Mouse (Mus musculus) hindbrain, embryonic 12.5 days (tissue): ENCODE results near the gene Zfp687. TPM values are rescaled to one million over a fixed set of nuclear protein-coding genes. Genes with fewer than 3 reads are reported as not detected.

Experiments used
- ATAC-seq: fragments of 200-750 bp; cut with Nextera tagmentation; 2 replicates; pipeline ENCODE4 v1.8.0; 2017; ENCODE audit warnings: moderate TSS enrichment; ENCODE audit not compliant: low FRiP score
- H3K27ac ChIP-seq: fragments of 300-500 bp; sonication (generic); 2 replicates; pipeline ENCODE4 v1.5.1; 2016; ENCODE audit warnings: mild to moderate bottlenecking
- H3K27me3 ChIP-seq: fragments of 300-500 bp; sonication (generic); 2 replicates; pipeline ENCODE4 v1.6.1; 2016; ENCODE audit warnings: mild to moderate bottlenecking
- H3K36me3 ChIP-seq: fragments of 300-500 bp; sonication (generic); 2 replicates; pipeline ENCODE4 v1.6.1; 2016; ENCODE audit warnings: mild to moderate bottlenecking
- H3K4me1 ChIP-seq: fragments of 300-500 bp; sonication (generic); 2 replicates; pipeline ENCODE4 v1.6.1; 2016
- H3K4me2 ChIP-seq: fragments of 300-500 bp; sonication (generic); replicated peaks from 2 replicates; pipeline ENCODE4 v1.6.1; 2016; ENCODE audit warnings: mild to moderate bottlenecking
- H3K4me3 ChIP-seq: fragments of 300-500 bp; sonication (generic); 2 replicates; pipeline ENCODE4 v1.5.1; 2016; ENCODE audit warnings: mild to moderate bottlenecking
- H3K9ac ChIP-seq: fragments of 300-500 bp; sonication (generic); 2 replicates; pipeline ENCODE4 v1.6.1; 2016; ENCODE audit warnings: mild to moderate bottlenecking, moderate library complexity
- H3K9me3 ChIP-seq: fragments of 300-500 bp; sonication (generic); replicated peaks from 2 replicates; pipeline ENCODE4 v1.6.1; 2016; ENCODE audit warnings: mild to moderate bottlenecking
- WGBS: fragments of 180-500 bp; shearing (Covaris S2); methylation state at CpG from one replicate; pipeline ENCODE4 v1.1.7; 2016; 5-methylcytosine and 5-hydroxymethylcytosine counted together
- polyA plus RNA-seq: library from polyadenylated mRNA; unstranded; fragments of >200 nt; fragmentation: Nextera tagmentation; extraction: Ambion mirVana; gene quantifications from 2 replicates; pipeline ENCODE4 v1.2.1, GENCODE M21; 2016

The Zfp687 gene
- polyA plus RNA-seq = 31.8 and 32.8 TPM in 2 replicates

DNA sequence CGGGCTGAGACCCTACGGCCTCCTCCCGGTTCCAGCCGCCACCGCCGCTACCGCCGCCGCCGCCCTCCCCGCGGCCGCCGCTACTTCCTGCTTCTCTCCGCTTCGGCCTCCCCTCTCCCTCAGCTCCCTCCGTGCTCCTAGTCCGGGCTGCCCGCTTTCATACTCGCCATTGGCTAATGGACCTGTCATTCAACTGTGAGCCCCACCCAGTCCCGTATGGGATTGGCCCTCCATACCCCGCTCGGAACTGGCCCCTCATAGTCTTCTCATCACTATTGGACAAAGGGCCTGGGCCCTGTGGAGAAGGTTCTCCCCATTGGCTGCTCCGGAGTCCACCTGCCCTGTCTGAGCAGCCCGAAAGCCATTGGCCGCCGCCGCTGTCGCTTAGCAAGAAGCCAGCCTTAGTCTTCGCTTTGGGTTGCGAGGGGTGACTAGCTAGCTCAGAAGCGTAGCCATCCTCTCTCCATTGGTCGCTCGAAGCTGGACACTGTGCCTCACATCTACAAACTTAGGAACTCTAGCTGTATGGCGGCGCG is at the start of gene Zfp687:
Zfp687 (minus strand) TSS at position 112 of the 536 bp plus-strand sequence.
- Histone ChIP-seq H3K36me3 (peaks cover 19% of the 10 kb centered on the region), H3K27ac (peak within 1 kb of the TSS; percentile 94), H3K27me3 (no peaks in the 10 kb centered on the region), H3K4me2 (peak within 1 kb of the TSS; percentile 94), H3K9ac (peak within 1 kb of the TSS; percentile 82), H3K9me3 (no peaks in the 10 kb centered on the region), H3K4me3 (peak within 1 kb of the TSS; percentile 77), H3K4me1 (peaks cover 24% of the 10 kb centered on the region)
- WGBS = under 1% methylated on average over 26 of the region's 37 CpGs
- ATAC-seq = peak; percentile 99

DNA sequence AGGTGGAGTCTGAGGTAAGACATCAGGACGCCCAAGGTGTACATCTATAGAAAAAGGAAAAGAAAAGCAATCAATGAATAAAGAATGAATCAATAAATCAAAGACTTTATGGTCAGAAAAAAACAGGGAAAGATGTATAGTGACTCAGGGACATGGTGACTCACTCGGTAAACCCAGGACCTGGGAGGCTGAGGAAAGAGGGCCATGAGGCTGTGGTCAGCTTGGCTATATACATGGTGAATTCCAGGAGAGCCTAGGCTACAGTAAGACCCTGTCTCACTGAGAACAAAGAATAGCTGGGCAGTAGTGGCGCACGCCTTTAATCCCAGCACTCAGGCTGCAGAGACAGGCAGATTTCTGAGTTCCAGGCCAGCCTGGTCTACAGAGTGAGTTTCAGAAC is 48.5 kb upstream of the Zfp687 start:
- Histone ChIP-seq H3K27me3 (no peaks in the 10 kb centered on the region), H3K4me2 (no peak overlapping the region), H3K9me3 (no peaks in the 10 kb centered on the region), H3K4me3 (no peak overlapping the region), H3K9ac (no peak overlapping the region), H3K36me3 (peaks cover 92% of the 10 kb centered on the region), H3K4me1 (no peaks in the 10 kb centered on the region), H3K27ac (no peak overlapping the region)
- 96% methylated on average over 4 of the region's 4 CpGs for WGBS
- ATAC-seq = no peak

DNA sequence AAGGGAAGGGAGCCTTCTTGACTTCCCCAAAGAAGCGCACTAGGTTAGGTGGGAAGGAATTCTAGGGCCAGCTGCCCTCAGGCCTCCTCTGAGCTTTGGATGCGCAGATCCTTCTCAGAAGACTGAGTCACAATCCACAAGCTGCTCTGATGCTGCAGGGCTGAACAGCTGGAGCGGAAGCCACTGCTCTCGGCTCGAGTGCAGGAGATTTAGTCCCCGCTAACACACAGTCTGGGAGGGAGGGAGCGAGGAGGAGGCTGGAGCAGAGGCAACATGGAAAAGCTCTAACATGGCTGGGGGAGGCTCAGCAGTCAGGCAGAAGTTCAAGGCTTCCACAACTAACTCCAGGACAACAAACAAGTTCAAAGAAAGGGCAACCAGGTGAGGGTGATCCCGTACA is 42.8 kb upstream of the Zfp687 start:
- Histone ChIP-seq H3K27ac (no peak overlapping the region), H3K9ac (no peak overlapping the region), H3K4me1 (no peaks in the 10 kb centered on the region), H3K9me3 (no peaks in the 10 kb centered on the region), H3K4me3 (no peak overlapping the region), H3K36me3 (peaks cover 57% of the 10 kb centered on the region), H3K4me2 (no peak overlapping the region), H3K27me3 (no peaks in the 10 kb centered on the region)
- 88% methylated on average over 8 of the region's 8 CpGs for WGBS
- no peak for ATAC-seq

DNA sequence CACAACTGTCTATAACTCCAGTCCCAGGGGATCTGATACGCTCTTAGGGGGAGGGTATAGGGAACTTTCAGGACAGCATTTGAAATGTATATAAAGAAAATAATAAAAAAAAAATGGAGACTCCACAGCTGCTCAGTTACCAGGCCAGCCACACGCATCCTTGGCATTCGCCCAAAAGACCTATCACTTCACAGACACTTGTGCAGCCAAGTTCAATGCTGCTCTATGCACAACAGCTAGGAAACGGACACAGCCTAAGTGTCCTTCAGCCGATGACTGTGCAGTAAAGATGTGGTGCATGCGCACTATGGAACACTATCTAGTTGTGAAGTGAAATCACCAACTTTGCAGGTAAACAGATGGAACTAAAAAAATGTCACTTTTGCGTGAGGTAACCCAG is 41.0 kb upstream of the Zfp687 start:
- no peak overlapping the region for H3K4me3 ChIP-seq
- WGBS = 96% methylated on average over 7 of the region's 7 CpGs
- no peak overlapping the region for H3K27ac ChIP-seq
- H3K9me3 ChIP-seq = no peaks in the 10 kb centered on the region
- no peak for ATAC-seq
- H3K4me1 ChIP-seq = no peaks in the 10 kb centered on the region
- H3K36me3 ChIP-seq = peaks cover 41% of the 10 kb centered on the region
- no peak overlapping the region for H3K4me2 ChIP-seq
- no peak overlapping the region for H3K9ac ChIP-seq
- H3K27me3 ChIP-seq = no peaks in the 10 kb centered on the region

DNA sequence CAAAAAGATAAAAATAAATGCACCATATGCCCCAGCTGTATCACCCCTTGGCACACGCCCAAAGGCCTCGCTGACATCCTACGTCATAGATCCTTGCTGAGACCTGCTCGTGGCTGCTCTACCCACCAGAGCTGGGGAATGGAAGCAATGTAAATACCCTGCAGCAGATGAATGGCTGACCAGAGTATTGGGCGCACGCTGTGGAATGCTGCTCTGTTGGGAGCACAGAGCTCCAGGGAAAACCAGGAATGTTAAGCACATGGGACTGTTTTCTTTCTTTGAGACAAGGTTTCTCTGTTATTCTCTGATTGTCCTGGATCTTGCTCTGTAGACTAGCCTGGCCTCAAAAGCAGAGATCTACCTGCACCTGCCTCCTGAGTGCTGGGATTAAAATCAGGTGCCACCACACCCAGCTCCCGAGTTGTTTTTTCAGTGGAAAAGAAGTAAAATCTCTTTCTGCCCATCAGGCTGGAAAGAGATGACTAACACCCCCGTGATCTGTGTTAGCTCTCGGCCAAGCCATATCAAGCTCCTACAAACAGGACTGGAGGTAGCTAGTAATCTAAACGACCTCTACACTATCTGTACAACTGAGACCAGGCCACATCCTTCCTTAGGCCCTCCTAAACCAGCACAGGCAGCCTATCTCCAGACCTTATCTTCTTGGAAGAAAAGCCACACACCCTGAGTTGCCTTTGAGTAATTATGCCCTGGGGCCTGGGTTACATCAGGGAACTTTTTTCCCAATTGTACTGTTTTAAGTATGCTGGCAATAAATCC is 39.4 kb upstream of the Zfp687 start:
- Histone ChIP-seq H3K4me3 (no peak overlapping the region), H3K4me2 (no peak overlapping the region), H3K4me1 (no peaks in the 10 kb centered on the region), H3K36me3 (peaks cover 25% of the 10 kb centered on the region), H3K27ac (no peak overlapping the region), H3K9ac (no peak overlapping the region), H3K9me3 (no peaks in the 10 kb centered on the region), H3K27me3 (no peaks in the 10 kb centered on the region)
- WGBS = 59% methylated on average over 10 of the region's 10 CpGs
- ATAC-seq = no peak

DNA sequence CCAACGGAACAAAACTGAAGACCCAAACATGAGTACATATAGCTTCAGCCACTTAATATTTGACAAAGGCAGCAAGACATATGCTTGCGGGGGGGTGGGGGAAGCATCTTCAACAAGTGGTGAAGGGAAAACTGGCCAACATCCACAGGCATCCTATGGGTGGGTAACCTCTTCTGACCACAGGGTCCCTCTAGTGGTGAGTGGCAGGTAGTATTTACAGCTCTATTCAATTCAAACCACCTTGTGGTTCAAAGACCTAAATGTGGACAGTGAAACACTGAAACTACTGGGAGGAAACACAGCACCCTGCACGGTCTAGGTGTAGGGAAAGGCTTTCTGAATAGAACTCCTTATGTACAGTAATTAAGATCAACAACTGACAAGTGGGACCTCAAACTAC is 38.5 kb upstream of the Zfp687 start:
- WGBS = 43% methylated on average over 3 of the region's 3 CpGs
- no peak for ATAC-seq
- Histone ChIP-seq H3K4me1 (no peaks in the 10 kb centered on the region), H3K9ac (no peak overlapping the region), H3K4me2 (no peak overlapping the region), H3K9me3 (no peaks in the 10 kb centered on the region), H3K4me3 (no peak overlapping the region), H3K27ac (no peak overlapping the region), H3K27me3 (no peaks in the 10 kb centered on the region), H3K36me3 (peaks cover 16% of the 10 kb centered on the region)

DNA sequence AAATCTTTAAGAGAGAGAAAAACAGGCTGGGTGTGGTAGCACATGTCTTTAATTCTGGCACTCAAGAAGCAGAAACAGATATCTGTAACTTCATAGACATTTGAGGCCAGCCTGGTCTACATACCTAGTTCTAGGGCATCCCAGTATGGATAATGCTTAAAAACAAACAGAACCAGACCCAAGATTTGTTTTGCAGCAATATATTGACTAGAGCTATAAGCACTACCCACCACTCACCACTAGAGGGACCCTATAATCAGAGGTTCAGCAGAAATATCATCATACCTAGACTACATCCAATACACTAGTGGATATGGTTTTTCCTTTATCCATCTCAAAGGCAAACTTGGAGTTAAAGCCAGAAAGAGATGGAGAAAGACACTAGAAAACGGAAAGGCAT is 37.7 kb upstream of the Zfp687 start:
- Histone ChIP-seq H3K27ac (no peak overlapping the region), H3K9ac (no peak overlapping the region), H3K4me1 (no peaks in the 10 kb centered on the region), H3K9me3 (no peaks in the 10 kb centered on the region), H3K4me2 (no peak overlapping the region), H3K36me3 (peaks cover 10% of the 10 kb centered on the region; the same call in 1 of the 2 replicates), H3K27me3 (no peaks in the 10 kb centered on the region), H3K4me3 (no peak overlapping the region)
- WGBS = 42% methylated on average over 1 of the region's 1 CpGs
- ATAC-seq = no peak

DNA sequence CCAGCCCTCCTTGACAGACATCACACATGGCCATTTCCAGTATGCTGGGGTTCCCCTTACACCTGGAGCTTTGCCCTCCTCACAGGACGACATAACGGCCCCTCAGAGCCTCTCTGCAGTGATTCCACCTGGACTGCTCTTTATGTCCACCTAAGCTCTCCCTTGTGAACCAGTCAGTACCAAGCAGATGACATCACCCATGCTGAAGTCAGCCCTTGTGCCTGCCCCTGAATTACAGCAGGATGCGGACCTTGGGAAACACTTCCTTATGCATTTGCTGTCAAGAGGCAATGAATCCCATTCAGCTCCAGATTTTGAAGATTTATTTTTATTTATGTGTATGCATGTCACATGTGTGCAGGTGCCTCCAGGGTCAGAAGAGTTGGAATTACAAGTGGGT is 32.7 kb upstream of the Zfp687 start:
- no peaks in the 10 kb centered on the region for H3K36me3 ChIP-seq
- ATAC-seq = no peak
- no peak overlapping the region for H3K27ac ChIP-seq
- no peak overlapping the region for H3K4me2 ChIP-seq
- H3K9ac ChIP-seq = no peak overlapping the region
- no peak overlapping the region for H3K4me3 ChIP-seq
- H3K9me3 ChIP-seq = no peaks in the 10 kb centered on the region
- H3K4me1 ChIP-seq = no peaks in the 10 kb centered on the region
- no peaks in the 10 kb centered on the region for H3K27me3 ChIP-seq
- WGBS = 75% methylated on average over 3 of the region's 3 CpGs

DNA sequence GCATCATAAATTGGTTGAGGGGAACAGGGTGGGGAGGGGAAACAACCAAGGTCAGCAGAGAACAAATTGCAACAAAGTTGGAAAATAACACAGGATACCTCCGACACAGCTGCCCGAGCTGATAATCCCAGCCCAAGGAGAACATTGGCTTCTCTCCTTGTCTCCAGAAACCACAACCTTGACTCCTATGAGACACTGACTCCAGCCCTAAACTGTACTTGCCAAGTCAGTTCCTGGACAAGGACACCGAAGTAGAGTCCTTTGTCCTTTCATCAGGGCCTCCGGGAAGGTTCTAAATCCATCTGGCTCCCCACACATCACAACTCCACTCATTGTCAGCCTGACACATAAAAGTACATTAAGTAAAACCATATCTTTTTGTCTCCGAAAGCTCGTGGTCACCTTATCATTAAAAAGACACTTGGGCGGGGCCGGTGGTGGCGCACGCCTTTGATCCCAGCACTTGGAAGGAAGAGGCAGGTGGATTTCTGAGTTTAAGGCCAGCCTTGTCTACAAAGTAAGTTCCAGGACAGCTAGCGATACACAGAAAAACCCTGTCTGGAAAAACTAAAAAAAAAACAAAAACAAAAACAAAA is 31.3 kb upstream of the Zfp687 start:
- H3K27ac ChIP-seq = no peak overlapping the region
- no peak overlapping the region for H3K4me2 ChIP-seq
- no peaks in the 10 kb centered on the region for H3K36me3 ChIP-seq
- no peaks in the 10 kb centered on the region for H3K27me3 ChIP-seq
- 89% methylated on average over 11 of the region's 11 CpGs for WGBS
- no peak overlapping the region for H3K4me3 ChIP-seq
- no peak overlapping the region for H3K9ac ChIP-seq
- H3K9me3 ChIP-seq = no peaks in the 10 kb centered on the region
- ATAC-seq = no peak
- peaks cover 2% of the 10 kb centered on the region for H3K4me1 ChIP-seq

DNA sequence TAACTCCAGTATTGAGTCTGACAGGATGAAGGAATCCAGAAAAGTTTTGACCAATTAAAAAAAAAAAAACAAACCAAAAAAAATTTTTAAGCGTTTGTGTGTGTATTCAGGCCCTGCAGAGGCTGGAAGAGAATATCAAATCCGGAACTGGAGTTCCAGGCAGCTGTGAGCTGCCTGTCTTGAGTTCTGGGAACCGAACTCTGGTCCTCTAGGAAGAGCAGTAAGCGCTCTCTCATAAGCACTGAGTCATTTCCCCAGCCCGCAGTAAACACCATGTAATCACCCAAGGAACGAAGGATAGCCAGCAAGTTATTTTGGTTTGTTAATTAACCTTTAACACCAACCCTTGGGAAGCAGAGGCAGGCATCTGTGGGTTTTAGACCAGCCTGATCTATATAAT is 28.0 kb upstream of the Zfp687 start:
- no peaks in the 10 kb centered on the region for H3K9me3 ChIP-seq
- WGBS = 80% methylated on average over 6 of the region's 6 CpGs
- H3K27me3 ChIP-seq = no peaks in the 10 kb centered on the region
- no peak overlapping the region for H3K27ac ChIP-seq
- no peak overlapping the region for H3K9ac ChIP-seq
- peaks cover 7% of the 10 kb centered on the region for H3K4me1 ChIP-seq
- ATAC-seq = no peak
- H3K36me3 ChIP-seq = peaks cover 9% of the 10 kb centered on the region
- H3K4me3 ChIP-seq = no peak overlapping the region
- H3K4me2 ChIP-seq = no peak overlapping the region

DNA sequence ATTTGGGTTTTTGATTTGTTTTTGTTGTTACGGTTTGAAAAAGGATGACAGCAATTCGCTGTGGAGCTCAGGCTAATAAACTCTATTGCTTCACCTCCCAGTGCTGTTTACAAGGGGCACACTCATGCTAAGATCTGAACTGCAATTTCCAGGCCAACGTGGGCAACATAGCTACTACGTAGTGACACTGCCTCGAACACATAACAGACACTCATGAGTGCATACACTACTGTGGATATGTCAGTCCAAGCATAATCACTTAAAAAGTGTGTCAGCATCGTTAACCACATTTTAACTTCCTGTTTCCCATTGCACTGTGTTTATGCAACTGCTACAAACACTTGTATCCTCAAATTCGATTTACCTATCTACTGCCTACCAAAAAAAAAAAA is 27.6 kb upstream of the Zfp687 start:
- Histone ChIP-seq H3K27me3 (no peaks in the 10 kb centered on the region), H3K4me1 (peaks cover 7% of the 10 kb centered on the region), H3K4me3 (peak overlapping the region; percentile 80), H3K9me3 (no peaks in the 10 kb centered on the region), H3K27ac (0 out of 2 replicates have a peak overlapping the region, but pooled peaks have one; percentile 1), H3K4me2 (peak overlapping the region; percentile 57), H3K9ac (peak overlapping the region; percentile 85), H3K36me3 (peaks cover 13% of the 10 kb centered on the region)
- 38% methylated on average over 7 of the region's 7 CpGs for WGBS
- peak; percentile 76 for ATAC-seq

DNA sequence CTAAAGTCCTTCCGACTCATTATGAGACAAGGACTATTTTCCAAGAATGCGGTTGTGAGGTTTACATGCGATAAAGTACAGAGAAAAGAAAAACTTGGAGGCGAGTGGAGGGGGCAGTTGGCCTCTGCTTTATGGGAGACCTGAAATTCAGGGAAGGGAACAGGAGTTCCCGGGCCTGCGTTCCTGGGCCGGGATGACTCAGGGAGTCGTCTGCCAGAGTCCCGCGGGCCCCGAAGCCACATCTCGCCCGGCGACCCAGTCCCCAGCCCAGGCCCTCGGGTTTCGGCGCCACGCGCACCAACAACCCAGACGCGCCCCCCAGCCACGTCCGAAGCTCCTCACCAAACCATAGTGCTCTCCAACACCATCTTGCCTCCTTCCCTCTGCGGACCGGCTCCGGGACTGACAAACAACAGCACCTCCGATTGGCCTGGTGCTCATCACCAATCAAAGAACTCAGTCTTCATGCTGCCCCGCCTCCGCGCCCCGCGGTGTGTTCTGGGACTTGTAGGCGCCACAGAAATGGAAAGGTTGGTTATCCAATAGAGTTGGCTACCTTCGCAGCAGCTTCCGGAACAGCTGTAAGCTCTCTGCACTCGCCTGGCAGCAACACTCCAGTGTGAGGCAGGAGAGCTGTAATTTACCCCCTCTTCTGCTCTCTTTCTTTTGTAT is 27.1 kb upstream of the Zfp687 start, which contains the start of gene Psmd4:
Psmd4 (minus strand) TSS at position 449 of the 672 bp plus-strand sequence.
- peaks cover 15% of the 10 kb centered on the region for H3K36me3 ChIP-seq
- H3K27ac ChIP-seq = 0 out of 2 replicates have a peak within 1 kb of the TSS, but pooled peaks have one; percentile 35
- peak within 1 kb of the TSS; percentile 85 for H3K9ac ChIP-seq
- ATAC-seq = peak; percentile 99
- WGBS = 0% methylated on average over 36 of the region's 36 CpGs
- H3K4me3 ChIP-seq = peak within 1 kb of the TSS; percentile 80
- H3K4me2 ChIP-seq = peak within 1 kb of the TSS; percentile 57
- no peaks in the 10 kb centered on the region for H3K9me3 ChIP-seq
- H3K4me1 ChIP-seq = peaks cover 7% of the 10 kb centered on the region
- no peaks in the 10 kb centered on the region for H3K27me3 ChIP-seq
